Mouse (Mus musculus) erythroblast, embryonic 14.5 days (primary cell): ENCODE data around the gene Mrpl42.

Source experiments
- GATA1 ChIP-seq: IDR thresholded peaks from 2 replicates; pipeline ENCODE4 v1.6.1; 2012; ENCODE audit warnings: low read length, inconsistent platforms, mixed read lengths
- TAL1 ChIP-seq: IDR thresholded peaks from 3 replicates; pipeline ENCODE4 v1.6.1; 2012; ENCODE audit warnings: low read length, inconsistent platforms, mixed read lengths

DNA sequence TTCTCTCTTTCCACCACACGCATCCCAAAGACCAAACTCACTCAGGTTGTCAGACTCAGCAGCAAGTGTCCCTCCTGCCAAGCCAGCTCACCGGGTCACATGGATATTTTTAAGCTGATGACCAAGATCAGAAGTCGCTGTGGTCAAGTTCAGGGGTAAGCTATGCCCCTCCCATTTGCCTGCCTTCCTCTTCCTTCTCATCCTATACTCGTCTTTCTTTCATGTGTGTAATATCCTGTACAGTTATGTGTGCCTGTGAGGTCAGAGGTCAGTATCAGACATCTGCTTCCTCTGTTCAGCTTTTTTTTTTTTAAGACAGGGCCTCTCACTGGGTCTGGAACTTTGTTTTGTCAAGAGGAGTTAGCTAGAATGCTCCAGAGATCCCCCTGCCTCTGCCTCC, 59.4 kb downstream of the Mrpl42 start:
- TF ChIP-seq GATA1 (no peak), TAL1 (no peak)
